Mouse (Mus musculus) liver, adult 2 months (tissue): ENCODE data around the gene Hspa5.

Experiments used
- CTCF ChIP-seq: fragments of 200-500 bp; IDR thresholded peaks from 2 replicates; pipeline ENCODE4 v1.5.1; 2011; ENCODE audit warnings: low read depth, low read length, control low read depth
- POLR2A ChIP-seq: fragments of 200-500 bp; IDR thresholded peaks from 2 replicates; pipeline ENCODE4 v1.6.1; 2011; ENCODE audit warnings: low read length, control low read depth; ENCODE audit not compliant: insufficient read depth; ENCODE audit errors: extremely low read depth

- TF ChIP-seq CTCF (no peak), POLR2A (no peak)
Measured at GRCm38 (mm10) chr2:34800371-34800770, 28.6 kb downstream of the Hspa5 start.
